Mouse (Mus musculus): ENCODE results near the gene Rpgrip1l. TPM values are rescaled to one million over a fixed set of nuclear protein-coding genes. Genes with fewer than 3 reads are reported as not detected.

Rpgrip1l gene
- 3.3 and 3.6 TPM in 2 replicates for polyA plus RNA-seq (2012; ENCODE audit: insufficient read depth, insufficient read length, missing spikeins)

- H3K4me3 ChIP-seq (ENCODE audit: insufficient read depth, low read depth, low read length), result peak within 1 kb of the TSS; percentile 87
- peak within 1 kb of the TSS; percentile 44 for H3K27ac ChIP-seq (replicated peaks; ENCODE audit: low read depth, low read length)
- no peaks in the 10 kb centered on the region for H3K4me1 ChIP-seq (ENCODE audit: control insufficient read depth, insufficient read depth, insufficient read length, low read length)
Observed at GRCm38 (mm10) chr8:91312835-91313832, at the start of gene Rpgrip1l, which contains the start of gene Fto. Gene Rpgrip1l, minus strand, starts transcription at chr8:91313262. Gene Fto, plus strand, starts transcription at chr8:91313525.

DNA sequence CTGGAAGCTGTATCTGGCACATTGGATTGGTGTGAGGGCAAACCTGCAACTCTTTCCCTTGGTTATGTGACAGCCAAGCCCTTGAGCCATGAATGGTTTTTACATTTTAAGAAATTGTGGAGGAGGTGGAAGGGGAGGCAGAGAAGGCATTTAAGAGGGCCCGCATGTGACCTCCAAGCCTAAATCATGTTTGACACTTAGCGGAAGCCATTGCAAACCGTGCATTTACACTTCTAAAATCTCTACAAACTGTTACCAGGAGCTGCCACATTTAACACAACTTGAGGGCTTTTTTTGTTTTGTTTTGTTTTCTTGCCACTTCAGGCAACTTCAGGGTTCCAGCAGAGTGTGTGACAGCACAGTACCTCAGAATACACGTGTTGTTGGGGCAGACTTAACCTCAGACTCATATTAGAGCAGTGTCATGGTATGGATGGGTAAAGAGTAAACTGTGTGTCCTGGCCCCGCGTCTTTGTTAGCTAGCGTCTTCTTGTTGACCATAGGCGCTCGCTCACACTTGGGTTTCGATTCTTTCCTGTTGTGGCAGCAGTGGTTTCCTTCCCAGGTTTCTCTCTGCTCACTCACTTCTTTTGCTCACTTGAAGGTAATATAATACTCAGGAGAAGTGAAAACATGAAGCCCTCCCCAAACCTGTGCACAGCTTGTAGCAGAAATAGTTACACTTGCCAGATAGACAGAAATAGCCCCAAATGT, 47.7 kb upstream of the Rpgrip1l start:
- Histone ChIP-seq H3K4me1 (ENCODE audit: control insufficient read depth, insufficient read depth, insufficient read length, low read length) (peaks cover 20% of the 10 kb centered on the region), H3K27ac (replicated peaks; ENCODE audit: low read depth, low read length) (no peak overlapping the region), H3K4me3 (ENCODE audit: insufficient read depth, low read depth, low read length) (no peak overlapping the region)

GRCm38 (mm10) chr8:91359511-91359910, 46.4 kb upstream of the Rpgrip1l start:
- Histone ChIP-seq H3K4me1 (ENCODE audit: control insufficient read depth, insufficient read depth, insufficient read length, low read length) (peaks cover 14% of the 10 kb centered on the region), H3K27ac (replicated peaks; ENCODE audit: low read depth, low read length) (no peak overlapping the region), H3K4me3 (ENCODE audit: insufficient read depth, low read depth, low read length) (no peak overlapping the region)

GRCm38 (mm10) chr8:91358016-91358415, 45.0 kb upstream of the Rpgrip1l start:
- no peak overlapping the region for H3K27ac ChIP-seq (replicated peaks; ENCODE audit: low read depth, low read length)
- peaks cover 6% of the 10 kb centered on the region for H3K4me1 ChIP-seq (ENCODE audit: control insufficient read depth, insufficient read depth, insufficient read length, low read length)

GRCm38 (mm10) chr8:91357493-91358014, 44.5 kb upstream of the Rpgrip1l start:
- H3K4me1 ChIP-seq (ENCODE audit: control insufficient read depth, insufficient read depth, insufficient read length, low read length), result peaks cover 6% of the 10 kb centered on the region
- no peak overlapping the region for H3K4me3 ChIP-seq (ENCODE audit: insufficient read depth, low read depth, low read length)
- H3K27ac ChIP-seq (replicated peaks; ENCODE audit: low read depth, low read length), result no peak overlapping the region

More at GRCm38 (mm10) chr8:91358016-91358415, 45.0 kb upstream of the Rpgrip1l start:
- H3K4me3 ChIP-seq (ENCODE audit: insufficient read depth, low read depth, low read length), result no peak overlapping the region

DNA sequence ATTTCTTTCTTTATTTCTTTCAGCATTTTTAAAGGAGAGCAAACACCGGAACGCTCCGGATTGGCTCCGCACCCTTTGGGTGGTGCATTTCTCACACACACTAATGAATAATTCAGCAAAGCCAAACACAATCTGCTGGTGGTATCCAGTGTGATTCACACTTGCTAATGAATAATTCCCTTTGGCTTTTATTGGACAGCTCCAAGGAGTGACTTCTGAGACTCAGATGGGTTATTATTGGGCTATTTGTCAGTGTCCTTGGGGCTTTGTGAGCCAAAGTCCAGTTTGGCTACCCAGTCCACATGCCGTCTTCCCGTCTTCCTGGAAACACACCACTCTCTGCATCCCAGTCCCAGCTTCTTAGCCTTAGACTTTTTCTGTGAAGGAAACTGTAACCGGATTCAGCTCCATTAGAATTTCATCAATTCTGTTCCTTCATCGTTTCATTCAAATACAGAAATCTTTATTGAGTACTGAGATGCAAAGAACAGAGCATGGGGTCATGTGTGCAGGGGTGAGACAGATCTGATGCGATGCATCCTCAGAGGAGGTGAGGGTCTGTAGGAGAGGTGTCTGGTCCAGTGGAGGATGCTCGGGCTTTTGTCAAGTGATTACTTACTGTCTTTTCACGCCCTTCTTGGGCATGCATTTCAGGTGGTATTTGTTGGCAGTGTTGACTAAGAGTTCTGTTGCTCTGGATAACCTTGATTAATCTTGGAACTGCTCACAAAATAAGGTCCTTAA, 43.1 kb upstream of the Rpgrip1l start:
- Histone ChIP-seq H3K27ac (replicated peaks; ENCODE audit: low read depth, low read length) (no peak overlapping the region), H3K4me1 (ENCODE audit: control insufficient read depth, insufficient read depth, insufficient read length, low read length) (peaks cover 6% of the 10 kb centered on the region), H3K4me3 (ENCODE audit: insufficient read depth, low read depth, low read length) (no peak overlapping the region)

GRCm38 (mm10) chr8:91355301-91355905, 42.3 kb upstream of the Rpgrip1l start:
- H3K4me3 ChIP-seq (ENCODE audit: insufficient read depth, low read depth, low read length), result no peak overlapping the region
- H3K4me1 ChIP-seq (ENCODE audit: control insufficient read depth, insufficient read depth, insufficient read length, low read length), result peaks cover 10% of the 10 kb centered on the region
- no peak overlapping the region for H3K27ac ChIP-seq (replicated peaks; ENCODE audit: low read depth, low read length)

DNA sequence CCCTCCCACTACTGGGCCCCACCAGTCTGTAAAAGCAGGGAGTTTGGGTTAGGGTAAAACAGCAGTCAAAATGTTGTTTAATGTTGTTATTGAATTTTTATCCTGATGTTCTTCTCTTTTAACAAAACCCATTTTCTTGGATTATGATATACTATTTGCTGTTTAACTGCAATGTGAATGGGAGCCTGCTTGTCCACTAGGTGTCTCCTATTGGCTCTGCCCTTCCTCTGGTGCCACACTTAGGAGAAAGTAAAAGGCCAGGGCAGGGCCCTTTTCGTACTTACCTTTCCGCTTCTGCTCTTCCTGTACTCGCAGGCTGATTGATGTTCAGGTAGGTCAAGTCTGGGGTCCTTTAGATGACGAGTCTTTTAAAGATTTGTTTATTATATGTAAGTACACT, 40.8 kb upstream of the Rpgrip1l start:
- H3K27ac ChIP-seq (replicated peaks; ENCODE audit: low read depth, low read length), result no peak overlapping the region
- peaks cover 16% of the 10 kb centered on the region for H3K4me1 ChIP-seq (ENCODE audit: control insufficient read depth, insufficient read depth, insufficient read length, low read length)
- H3K4me3 ChIP-seq (ENCODE audit: insufficient read depth, low read depth, low read length), result no peak overlapping the region

- Histone ChIP-seq H3K27ac (replicated peaks; ENCODE audit: low read depth, low read length) (no peak overlapping the region), H3K4me3 (ENCODE audit: insufficient read depth, low read depth, low read length) (no peak overlapping the region), H3K4me1 (ENCODE audit: control insufficient read depth, insufficient read depth, insufficient read length, low read length) (peaks cover 11% of the 10 kb centered on the region)
Observed at GRCm38 (mm10) chr8:91353062-91353461, 40.0 kb upstream of the Rpgrip1l start.

DNA sequence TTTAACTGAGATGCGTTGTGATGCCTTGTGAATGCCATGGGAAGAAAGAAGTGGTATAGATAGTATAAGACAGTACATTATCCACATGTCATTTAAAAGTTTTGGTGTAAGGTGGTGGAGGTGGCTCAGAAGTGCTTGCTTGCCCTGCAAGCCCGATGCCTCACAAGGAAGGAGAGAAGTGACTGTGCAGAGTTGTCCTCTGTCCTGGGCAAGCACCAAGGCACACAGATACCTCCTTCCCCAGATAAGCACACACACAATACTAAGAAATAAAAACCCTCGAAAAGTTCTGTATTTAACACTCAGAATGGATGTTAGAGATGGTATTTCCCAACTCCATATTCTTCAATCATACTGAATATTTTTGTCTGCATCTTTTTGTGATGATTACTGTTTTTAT, 39.5 kb upstream of the Rpgrip1l start:
- Histone ChIP-seq H3K27ac (replicated peaks; ENCODE audit: low read depth, low read length) (no peak overlapping the region), H3K4me1 (ENCODE audit: control insufficient read depth, insufficient read depth, insufficient read length, low read length) (peaks cover 10% of the 10 kb centered on the region), H3K4me3 (ENCODE audit: insufficient read depth, low read depth, low read length) (no peak overlapping the region)

GRCm38 (mm10) chr8:91350628-91351027, 37.6 kb upstream of the Rpgrip1l start:
- peaks cover 10% of the 10 kb centered on the region for H3K4me1 ChIP-seq (ENCODE audit: control insufficient read depth, insufficient read depth, insufficient read length, low read length)
- H3K4me3 ChIP-seq (ENCODE audit: insufficient read depth, low read depth, low read length), result peak overlapping the region; percentile 21
- H3K27ac ChIP-seq (replicated peaks; ENCODE audit: low read depth, low read length), result peak overlapping the region; percentile 72

GRCm38 (mm10) chr8:91349816-91350215, 36.8 kb upstream of the Rpgrip1l start:
- Histone ChIP-seq H3K4me1 (ENCODE audit: control insufficient read depth, insufficient read depth, insufficient read length, low read length) (peaks cover 10% of the 10 kb centered on the region), H3K4me3 (ENCODE audit: insufficient read depth, low read depth, low read length) (no peak overlapping the region), H3K27ac (replicated peaks; ENCODE audit: low read depth, low read length) (peak overlapping the region; percentile 72; the same call in 1 of the 2 replicates)

DNA sequence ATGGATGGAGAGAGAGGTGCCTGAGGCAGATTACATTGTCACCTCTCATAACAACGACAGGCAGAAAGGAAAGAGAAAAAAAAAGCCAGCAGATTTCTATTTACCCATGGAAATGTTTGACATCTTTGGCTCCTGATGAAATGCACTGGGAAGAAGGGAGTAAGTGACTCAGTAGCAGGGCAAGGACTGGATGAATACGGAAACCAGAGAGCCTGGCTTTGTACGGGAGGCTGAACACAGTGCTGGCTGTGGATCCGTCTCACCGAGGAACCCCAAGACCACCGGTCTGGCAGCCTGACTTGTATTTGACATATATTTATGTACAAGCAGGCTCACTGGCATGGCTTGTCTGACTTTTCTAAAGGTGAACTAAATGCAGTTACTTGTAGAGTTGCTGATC, 34.5 kb upstream of the Rpgrip1l start:
- Histone ChIP-seq H3K27ac (replicated peaks; ENCODE audit: low read depth, low read length) (no peak overlapping the region), H3K4me3 (ENCODE audit: insufficient read depth, low read depth, low read length) (no peak overlapping the region), H3K4me1 (ENCODE audit: control insufficient read depth, insufficient read depth, insufficient read length, low read length) (peaks cover 10% of the 10 kb centered on the region)

DNA sequence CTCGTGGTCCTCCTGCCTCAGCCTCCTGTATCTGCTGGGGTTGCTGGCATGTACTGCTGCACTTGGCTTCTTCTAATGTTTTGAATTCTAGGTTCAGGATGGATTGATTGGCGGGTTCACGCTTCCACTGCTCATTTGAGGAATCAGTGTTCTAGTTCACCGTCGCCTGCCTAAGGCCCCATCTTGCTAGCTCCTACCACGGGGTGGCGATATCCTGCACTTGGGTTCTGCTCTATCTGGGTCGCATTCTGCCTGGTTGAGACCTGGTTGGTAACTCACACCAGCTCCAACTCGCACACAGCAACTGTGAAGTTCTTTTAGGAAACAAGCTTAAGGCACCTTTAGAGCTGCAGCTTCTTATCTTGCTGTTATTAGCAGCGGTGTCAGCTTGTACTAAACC, 34.1 kb upstream of the Rpgrip1l start:
- Histone ChIP-seq H3K4me1 (ENCODE audit: control insufficient read depth, insufficient read depth, insufficient read length, low read length) (peaks cover 13% of the 10 kb centered on the region), H3K27ac (replicated peaks; ENCODE audit: low read depth, low read length) (no peak overlapping the region)

More for the DNA sequence above, 34.1 kb upstream of the Rpgrip1l start:
- H3K4me3 ChIP-seq (ENCODE audit: insufficient read depth, low read depth, low read length), result no peak overlapping the region

All from brown adipose tissue, adult 24 weeks (tissue).